Mouse (Mus musculus): Measurements from ENCODE around the gene Rhox3e. TPM values are rescaled to one million over a fixed set of nuclear protein-coding genes. Genes with fewer than 3 reads are reported as not detected.
"Not testable (repeated sequence)": the region's sequence is repeated elsewhere in the genome, so short reads cannot be mapped to it uniquely, and the experiment has no call there.

The Rhox3e gene
- not detected in 2 replicates for polyA plus RNA-seq (2015; fragmentation: Nextera tagmentation; extraction: Ambion mirVana)

DNA sequence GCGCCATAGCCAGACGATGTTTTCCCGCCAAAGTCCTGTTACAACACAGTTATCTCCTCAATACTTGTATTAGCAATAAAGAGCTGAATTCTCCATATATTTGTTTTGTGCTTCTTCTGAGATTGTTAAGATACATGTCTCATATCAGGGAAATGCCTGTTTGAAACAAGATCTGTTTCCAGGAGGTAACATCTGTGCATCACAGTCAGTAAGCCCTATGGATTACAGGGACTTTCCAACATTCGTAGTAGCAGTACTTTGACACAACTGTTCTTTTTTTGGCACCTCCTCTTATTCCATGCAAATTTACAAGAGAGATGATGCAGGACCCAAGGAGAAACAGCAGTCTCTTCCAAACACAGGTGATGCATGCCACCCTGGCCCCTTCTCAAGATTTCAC lies at the start of gene Rhox3e:
Rhox3e (plus strand) TSS at position 301 of the 400 bp plus-strand sequence.
- H3K9ac ChIP-seq (replicated peaks; ENCODE audit: low read length); H3K36me3 ChIP-seq (ENCODE audit: insufficient read depth, low read length); H3K4me2 ChIP-seq (replicated peaks; ENCODE audit: low read depth, low read length); H3K4me1 ChIP-seq (ENCODE audit: insufficient read depth, low read length); H3K4me3 ChIP-seq (ENCODE audit: low read length); H3K27ac ChIP-seq (ENCODE audit: low read length); H3K27me3 ChIP-seq (ENCODE audit: insufficient read depth, low read length); ATAC-seq (ENCODE audit: low FRiP score, low TSS enrichment); H3K9me3 ChIP-seq (ENCODE audit: low read length): not testable (repeated sequence)
- 100% methylated on average over 1 of the region's 4 CpGs for WGBS

DNA sequence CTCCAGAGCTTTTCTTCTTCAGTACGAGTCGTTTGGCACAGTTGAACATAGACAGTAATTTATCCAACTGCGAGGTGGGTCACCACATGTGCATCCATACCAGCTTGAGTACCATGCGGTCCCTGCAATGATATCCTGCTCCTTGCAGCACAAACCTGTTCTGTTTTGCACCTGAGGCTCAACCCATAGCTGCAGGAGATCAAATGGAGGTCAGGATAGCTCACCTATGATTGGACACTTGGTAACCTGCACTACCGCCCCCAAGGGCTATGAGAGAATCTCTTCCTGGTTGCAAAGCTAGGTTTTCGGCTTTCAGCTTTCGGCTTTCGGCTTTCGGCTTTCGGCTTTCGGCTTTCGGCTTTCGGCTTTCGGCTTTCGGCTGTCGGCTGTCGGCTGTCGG lies 27.8 kb upstream of the Rhox3e start, which contains the start of gene Rhox4d:
Rhox4d (plus strand) TSS at position 301 of the 400 bp plus-strand sequence.
- not testable (repeated sequence) for H3K9ac ChIP-seq (replicated peaks; ENCODE audit: low read length); H3K4me1 ChIP-seq (ENCODE audit: insufficient read depth, low read length); H3K9me3 ChIP-seq (ENCODE audit: low read length); H3K36me3 ChIP-seq (ENCODE audit: insufficient read depth, low read length); H3K4me3 ChIP-seq (ENCODE audit: low read length); H3K27ac ChIP-seq (ENCODE audit: low read length); ATAC-seq (ENCODE audit: low FRiP score, low TSS enrichment); H3K4me2 ChIP-seq (replicated peaks; ENCODE audit: low read depth, low read length); H3K27me3 ChIP-seq (ENCODE audit: insufficient read depth, low read length)
- WGBS = 85% methylated on average over 16 of the region's 18 CpGs

DNA sequence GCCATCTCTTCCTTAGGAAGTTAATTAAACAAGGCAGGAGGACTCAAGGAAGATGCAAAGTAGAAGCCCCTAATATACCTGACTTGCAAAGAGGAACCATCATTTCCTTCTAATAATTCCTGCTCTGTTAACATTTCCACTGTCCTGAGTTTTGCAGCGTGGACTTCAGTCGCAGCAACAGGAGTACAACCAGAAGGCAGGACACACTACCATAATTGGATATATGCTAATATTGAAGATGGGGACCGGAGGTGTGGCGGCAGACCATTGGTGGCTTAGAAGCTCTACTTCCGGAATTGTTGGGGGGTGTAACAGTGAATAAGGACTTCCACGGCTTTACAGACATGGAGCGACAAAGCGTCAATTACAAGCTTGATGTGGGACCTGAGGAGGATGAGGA lies 11.7 kb upstream of the Rhox3e start, which contains the start of gene Rhox2e:
Rhox2e (plus strand) TSS at position 301 of the 400 bp plus-strand sequence.
- 82% methylated on average over 2 of the region's 8 CpGs for WGBS
- not testable (repeated sequence) for H3K27me3 ChIP-seq (ENCODE audit: insufficient read depth, low read length); H3K9me3 ChIP-seq (ENCODE audit: low read length); H3K4me1 ChIP-seq (ENCODE audit: insufficient read depth, low read length); H3K9ac ChIP-seq (replicated peaks; ENCODE audit: low read length); H3K27ac ChIP-seq (ENCODE audit: low read length); H3K4me2 ChIP-seq (replicated peaks; ENCODE audit: low read depth, low read length); H3K36me3 ChIP-seq (ENCODE audit: insufficient read depth, low read length); H3K4me3 ChIP-seq (ENCODE audit: low read length); ATAC-seq (ENCODE audit: low FRiP score, low TSS enrichment)

DNA sequence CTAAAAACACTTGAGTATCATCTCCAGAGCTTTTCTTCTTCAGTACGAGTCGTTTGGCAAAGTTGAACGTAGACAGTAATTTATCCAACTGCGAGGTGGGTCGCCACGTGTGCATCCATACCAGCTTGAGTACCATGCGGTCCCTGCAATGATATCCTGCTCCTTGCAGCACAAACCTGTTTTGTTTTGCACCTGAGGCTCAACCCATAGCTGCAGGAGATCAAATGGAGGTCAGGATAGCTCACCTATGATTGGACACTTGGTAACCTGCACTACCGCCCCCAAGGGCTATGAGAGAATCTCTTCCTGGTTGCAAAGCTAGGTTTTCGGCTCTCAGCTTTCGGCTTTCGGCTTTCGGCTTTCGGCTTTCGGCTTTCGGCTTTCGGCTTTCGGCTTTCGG lies 15.3 kb downstream of the Rhox3e start, which contains the start of gene Rhox4e:
Rhox4e (plus strand) TSS at position 301 of the 400 bp plus-strand sequence.
- H3K9ac ChIP-seq (replicated peaks; ENCODE audit: low read length); H3K4me1 ChIP-seq (ENCODE audit: insufficient read depth, low read length); H3K27ac ChIP-seq (ENCODE audit: low read length); H3K36me3 ChIP-seq (ENCODE audit: insufficient read depth, low read length); H3K9me3 ChIP-seq (ENCODE audit: low read length); H3K4me2 ChIP-seq (replicated peaks; ENCODE audit: low read depth, low read length); H3K27me3 ChIP-seq (ENCODE audit: insufficient read depth, low read length); ATAC-seq (ENCODE audit: low FRiP score, low TSS enrichment); H3K4me3 ChIP-seq (ENCODE audit: low read length): not testable (repeated sequence)
- 83% methylated on average over 9 of the region's 18 CpGs for WGBS

DNA sequence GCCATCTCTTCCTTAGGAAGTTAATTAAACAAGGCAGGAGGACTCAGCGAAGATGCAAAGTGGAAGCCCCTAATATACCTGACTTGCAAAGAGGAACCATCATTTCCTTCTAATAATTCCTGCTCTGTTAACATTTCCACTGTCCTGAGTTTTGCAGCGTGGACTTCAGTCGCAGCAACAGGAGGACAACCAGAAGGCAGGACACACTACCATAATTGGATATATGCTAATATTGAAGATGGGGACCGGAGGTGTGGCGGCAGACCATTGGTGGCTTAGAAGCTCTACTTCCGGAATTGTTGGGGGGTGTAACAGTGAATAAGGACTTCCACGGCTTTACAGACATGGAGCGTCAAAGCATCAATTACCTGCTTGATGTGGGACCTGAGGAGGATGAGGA lies 29.3 kb downstream of the Rhox3e start, which contains the start of gene Rhox2f:
Rhox2f (plus strand) TSS at position 301 of the 400 bp plus-strand sequence.
- H3K4me3 ChIP-seq (ENCODE audit: low read length); H3K9me3 ChIP-seq (ENCODE audit: low read length); H3K36me3 ChIP-seq (ENCODE audit: insufficient read depth, low read length); H3K4me1 ChIP-seq (ENCODE audit: insufficient read depth, low read length); H3K4me2 ChIP-seq (replicated peaks; ENCODE audit: low read depth, low read length); H3K9ac ChIP-seq (replicated peaks; ENCODE audit: low read length); ATAC-seq (ENCODE audit: low FRiP score, low TSS enrichment); H3K27ac ChIP-seq (ENCODE audit: low read length); H3K27me3 ChIP-seq (ENCODE audit: insufficient read depth, low read length): not testable (repeated sequence)
- WGBS = 97% methylated on average over 6 of the region's 8 CpGs

DNA sequence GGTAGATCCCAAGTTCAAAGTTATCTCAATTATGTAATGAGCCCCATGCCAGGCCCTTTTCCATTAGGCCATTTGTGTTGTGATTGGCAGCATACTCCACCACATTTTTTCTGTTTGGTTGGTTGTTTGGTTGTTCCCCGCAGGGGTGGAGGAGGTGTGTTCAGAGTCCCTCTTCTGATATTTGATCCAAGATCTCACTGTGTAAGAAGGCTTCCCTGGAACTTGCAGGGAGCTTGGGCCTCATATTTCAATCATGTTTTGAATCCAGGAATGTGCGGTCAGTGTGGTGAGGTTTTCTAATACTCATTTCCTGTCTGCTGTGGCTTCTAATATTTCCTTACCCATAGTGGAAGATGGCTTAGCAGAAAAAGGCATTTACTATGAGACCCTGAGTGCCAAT lies 30.8 kb downstream of the Rhox3e start:
- H3K9me3 ChIP-seq (ENCODE audit: low read length); H3K4me1 ChIP-seq (ENCODE audit: insufficient read depth, low read length); H3K27me3 ChIP-seq (ENCODE audit: insufficient read depth, low read length); H3K4me2 ChIP-seq (replicated peaks; ENCODE audit: low read depth, low read length); H3K27ac ChIP-seq (ENCODE audit: low read length); H3K4me3 ChIP-seq (ENCODE audit: low read length); ATAC-seq (ENCODE audit: low FRiP score, low TSS enrichment); H3K9ac ChIP-seq (replicated peaks; ENCODE audit: low read length); H3K36me3 ChIP-seq (ENCODE audit: insufficient read depth, low read length): not testable (repeated sequence)
- WGBS = 25% methylated on average over 2 of the region's 2 CpGs

DNA sequence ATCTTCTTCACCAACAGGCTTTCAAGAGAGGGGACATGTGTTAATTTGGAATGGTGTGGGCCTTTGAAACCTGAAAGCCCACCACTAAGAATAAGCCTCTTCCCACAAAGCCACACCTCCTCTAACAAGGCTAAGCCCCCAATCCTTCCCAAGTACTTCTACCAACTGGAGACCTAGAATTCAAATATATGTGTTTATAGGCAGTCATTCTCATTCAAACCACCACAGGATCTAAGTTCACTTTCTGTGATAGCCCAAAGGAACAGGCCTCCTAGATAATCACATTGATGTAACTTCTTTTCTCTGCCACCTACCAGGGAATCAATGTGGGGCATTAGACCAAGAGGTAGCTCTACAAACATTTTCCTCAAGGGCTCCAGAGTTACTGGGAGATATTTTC lies 38.9 kb downstream of the Rhox3e start, which contains the start of gene Rhox3f:
Rhox3f (plus strand) TSS at position 301 of the 400 bp plus-strand sequence.
- H3K27ac ChIP-seq (ENCODE audit: low read length); H3K4me2 ChIP-seq (replicated peaks; ENCODE audit: low read depth, low read length); H3K27me3 ChIP-seq (ENCODE audit: insufficient read depth, low read length); H3K9me3 ChIP-seq (ENCODE audit: low read length); ATAC-seq (ENCODE audit: low FRiP score, low TSS enrichment); H3K9ac ChIP-seq (replicated peaks; ENCODE audit: low read length); H3K36me3 ChIP-seq (ENCODE audit: insufficient read depth, low read length); H3K4me1 ChIP-seq (ENCODE audit: insufficient read depth, low read length); H3K4me3 ChIP-seq (ENCODE audit: low read length): not testable (repeated sequence)

Other genes starting within 250 kb of the Rhox3e start
- gene Rhox3a2, start 162.0 kb upstream of the Rhox3e start, polyA plus RNA-seq (2015; fragmentation: Nextera tagmentation; extraction: Ambion mirVana) = not detected in 2 replicates
- not detected in 2 replicates for gene Rhox4a2, start 151.2 kb upstream of the Rhox3e start, polyA plus RNA-seq (2015; fragmentation: Nextera tagmentation; extraction: Ambion mirVana)
- gene Rhox2b, start 130.0 kb upstream of the Rhox3e start, polyA plus RNA-seq (2015; fragmentation: Nextera tagmentation; extraction: Ambion mirVana) = not detected in 2 replicates
- gene Rhox4b, start 109.5 kb upstream of the Rhox3e start, polyA plus RNA-seq (2015; fragmentation: Nextera tagmentation; extraction: Ambion mirVana) = not detected in 2 replicates
- not detected in 2 replicates for gene Rhox2c, start 88.3 kb upstream of the Rhox3e start, polyA plus RNA-seq (2015; fragmentation: Nextera tagmentation; extraction: Ambion mirVana)
- not detected in 2 replicates for gene Rhox3c, start 83.4 kb upstream of the Rhox3e start, polyA plus RNA-seq (2015; fragmentation: Nextera tagmentation; extraction: Ambion mirVana)
- not detected in 2 replicates for gene Rhox4c, start 61.7 kb upstream of the Rhox3e start, polyA plus RNA-seq (2015; fragmentation: Nextera tagmentation; extraction: Ambion mirVana)
- gene Rhox2d, start 48.6 kb upstream of the Rhox3e start, polyA plus RNA-seq (2015; fragmentation: Nextera tagmentation; extraction: Ambion mirVana) = not detected in 2 replicates
- gene Rhox4d, start 27.7 kb upstream of the Rhox3e start, polyA plus RNA-seq (2015; fragmentation: Nextera tagmentation; extraction: Ambion mirVana) = not detected in 2 replicates
- not detected in 2 replicates for gene Rhox2e, start 11.6 kb upstream of the Rhox3e start, polyA plus RNA-seq (2015; fragmentation: Nextera tagmentation; extraction: Ambion mirVana)
- gene Rhox4e, start 15.4 kb downstream of the Rhox3e start, polyA plus RNA-seq (2015; fragmentation: Nextera tagmentation; extraction: Ambion mirVana) = not detected in 2 replicates
- gene Rhox2f, start 29.4 kb downstream of the Rhox3e start, polyA plus RNA-seq (2015; fragmentation: Nextera tagmentation; extraction: Ambion mirVana) = not detected in 2 replicates
- gene Rhox3f, start 39.0 kb downstream of the Rhox3e start, polyA plus RNA-seq (2015; fragmentation: Nextera tagmentation; extraction: Ambion mirVana) = not detected in 2 replicates
- not detected in 2 replicates for gene Rhox4f, start 65.7 kb downstream of the Rhox3e start, polyA plus RNA-seq (2015; fragmentation: Nextera tagmentation; extraction: Ambion mirVana)
- gene Rhox3g, start 86.6 kb downstream of the Rhox3e start, polyA plus RNA-seq (2015; fragmentation: Nextera tagmentation; extraction: Ambion mirVana) = not detected in 2 replicates
- gene Rhox2g, start 101.5 kb downstream of the Rhox3e start, polyA plus RNA-seq (2015; fragmentation: Nextera tagmentation; extraction: Ambion mirVana) = not detected in 2 replicates
- not detected in 2 replicates for gene Rhox4g, start 109.3 kb downstream of the Rhox3e start, polyA plus RNA-seq (2015; fragmentation: Nextera tagmentation; extraction: Ambion mirVana)
- not detected in 2 replicates for gene Rhox3h, start 126.7 kb downstream of the Rhox3e start, polyA plus RNA-seq (2015; fragmentation: Nextera tagmentation; extraction: Ambion mirVana)
- not detected in 2 replicates for gene Rhox2h, start 131.3 kb downstream of the Rhox3e start, polyA plus RNA-seq (2015; fragmentation: Nextera tagmentation; extraction: Ambion mirVana)